Mouse (Mus musculus) embryo, embryonic 11 days (tissue): ENCODE measurements around the gene Cfap20.
"Not testable (repeated sequence)": the region's sequence is repeated elsewhere in the genome, so short reads cannot be mapped to it uniquely, and the experiment has no call there.

ENCODE experiments used
- DNase-seq: peaks from one replicate; pipeline ENCODE4 v3.0.0-alpha.2; 2015

Gene Cfap20

DNA sequence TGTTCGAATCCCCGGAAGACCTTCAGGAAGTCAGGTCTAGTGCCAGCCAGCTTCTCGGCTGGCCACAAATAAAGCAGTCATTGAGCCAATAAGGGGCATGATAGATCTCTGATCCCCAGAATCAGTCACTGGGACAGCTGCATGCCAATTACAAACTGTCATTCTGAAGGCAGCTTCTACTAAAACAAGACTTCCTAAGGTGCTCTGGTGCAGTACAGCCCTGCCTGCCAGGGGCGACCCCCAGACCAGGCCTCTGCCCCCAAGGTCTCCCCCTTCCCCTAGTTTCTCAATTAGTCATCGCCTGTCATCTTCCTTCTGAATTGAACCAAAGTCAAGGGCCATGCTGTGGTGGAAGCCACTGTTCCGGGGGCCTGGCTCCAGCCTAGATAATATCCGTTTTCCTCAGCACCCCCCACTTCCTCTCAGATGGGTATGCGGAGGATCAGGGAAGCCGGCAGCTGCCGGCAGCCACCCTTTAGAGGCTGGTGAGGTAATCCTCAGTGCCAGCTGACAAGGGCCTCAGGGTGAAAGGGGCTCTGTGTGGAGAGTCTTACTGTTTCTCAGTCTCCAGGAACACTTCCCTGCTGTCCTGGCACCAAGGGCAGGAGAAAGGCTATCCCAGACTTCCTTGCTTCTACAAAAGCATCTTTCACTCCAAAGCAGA is 23.2 kb downstream of the Cfap20 start:
- no peak for DNase-seq

GRCm38 (mm10) chr8:95409518-95409917 is 25.2 kb downstream of the Cfap20 start:
- DNase-seq: no peak

- DNase-seq: no peak
These were observed 33.6 kb downstream of the Cfap20 start for GRCm38 (mm10) chr8:95401091-95401490.

DNA sequence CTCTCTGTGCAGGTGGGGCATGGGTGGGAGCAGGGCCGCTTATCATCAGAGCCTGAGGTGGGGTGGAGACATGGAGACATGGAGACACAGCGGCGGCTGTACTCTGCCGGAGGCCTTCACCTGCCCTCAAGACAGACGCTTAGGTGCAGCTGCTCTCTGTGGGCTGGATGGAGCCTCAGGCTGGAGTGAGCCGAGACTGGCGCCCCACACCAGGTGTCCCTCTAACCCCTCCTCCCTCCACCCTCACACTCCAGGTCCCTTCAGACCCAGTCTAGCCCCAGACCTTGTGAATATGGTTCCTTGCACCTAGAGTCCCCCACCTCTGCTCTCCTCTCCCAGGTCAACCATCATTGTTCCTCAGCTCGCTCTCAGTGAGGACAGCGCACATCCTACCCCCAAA is 35.5 kb downstream of the Cfap20 start:
- DNase-seq: no peak

GRCm38 (mm10) chr8:95397201-95397600 is 37.5 kb downstream of the Cfap20 start:
- no peak for DNase-seq

DNA sequence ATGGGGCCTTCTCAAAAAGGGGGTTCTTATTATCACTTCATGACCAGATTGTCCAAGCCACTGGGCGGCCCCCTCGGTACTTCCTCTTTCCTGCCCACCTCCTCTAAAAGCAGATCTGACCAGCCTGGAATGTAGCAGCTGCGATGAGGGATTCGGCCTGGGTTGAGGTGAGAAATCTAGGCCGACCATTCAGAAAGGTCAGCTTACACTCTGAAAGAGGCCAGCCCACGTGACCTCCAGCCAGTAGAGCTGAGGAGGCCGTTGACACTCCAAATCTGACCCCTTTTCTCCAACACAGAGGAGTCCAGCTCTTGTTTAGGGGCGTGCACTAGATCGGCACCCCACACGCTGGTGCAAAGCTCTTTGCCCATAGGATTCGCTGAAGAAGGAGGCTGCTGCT is 37.9 kb downstream of the Cfap20 start:
- DNase-seq: peak; percentile 46

GRCm38 (mm10) chr8:95395186-95395918 is 39.3 kb downstream of the Cfap20 start:
- DNase-seq: no peak

GRCm38 (mm10) chr8:95392604-95393003 is 42.1 kb downstream of the Cfap20 start:
- no peak for DNase-seq

DNA sequence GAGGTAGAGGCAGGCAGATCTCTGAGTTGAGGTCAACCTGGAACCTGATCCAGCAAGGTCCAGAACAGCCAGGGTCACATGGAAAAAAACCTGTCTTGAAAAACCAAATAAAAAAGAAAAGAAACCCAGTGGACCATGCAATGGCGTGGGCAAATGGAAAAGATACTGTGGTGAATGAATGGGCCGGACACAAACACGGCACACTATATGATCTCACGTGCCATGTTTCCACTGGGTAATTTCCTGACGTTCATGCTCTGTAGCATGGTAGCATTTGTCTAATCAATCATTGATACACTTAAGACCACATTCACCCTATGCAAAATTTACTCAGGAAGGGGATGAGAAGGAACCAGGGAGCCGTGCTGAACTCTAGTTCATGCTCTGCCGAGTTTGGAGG is 43.6 kb downstream of the Cfap20 start:
- no peak for DNase-seq

DNA sequence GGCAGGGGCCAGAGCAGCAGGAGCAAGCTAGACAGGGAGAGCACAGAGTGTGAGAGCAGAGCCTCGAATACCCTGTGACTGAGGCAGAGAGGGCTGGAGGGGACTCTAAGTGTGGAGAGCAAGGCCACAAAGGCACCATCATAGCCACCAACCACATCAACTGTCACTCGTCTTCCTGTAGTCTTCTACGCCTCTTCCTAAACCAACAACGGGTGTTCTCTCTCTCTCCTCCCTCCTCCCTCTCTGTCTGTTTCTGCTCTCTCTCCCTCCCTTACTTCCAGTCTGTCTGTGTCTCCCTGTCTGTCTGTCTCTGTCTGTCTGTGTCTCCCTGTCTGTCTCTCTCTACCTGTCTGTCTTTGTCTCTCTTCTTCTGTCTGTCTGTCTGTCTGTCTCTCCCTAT is 44.4 kb downstream of the Cfap20 start:
- no peak for DNase-seq

GRCm38 (mm10) chr8:95387936-95388335 is 46.7 kb downstream of the Cfap20 start:
- no peak for DNase-seq

DNA sequence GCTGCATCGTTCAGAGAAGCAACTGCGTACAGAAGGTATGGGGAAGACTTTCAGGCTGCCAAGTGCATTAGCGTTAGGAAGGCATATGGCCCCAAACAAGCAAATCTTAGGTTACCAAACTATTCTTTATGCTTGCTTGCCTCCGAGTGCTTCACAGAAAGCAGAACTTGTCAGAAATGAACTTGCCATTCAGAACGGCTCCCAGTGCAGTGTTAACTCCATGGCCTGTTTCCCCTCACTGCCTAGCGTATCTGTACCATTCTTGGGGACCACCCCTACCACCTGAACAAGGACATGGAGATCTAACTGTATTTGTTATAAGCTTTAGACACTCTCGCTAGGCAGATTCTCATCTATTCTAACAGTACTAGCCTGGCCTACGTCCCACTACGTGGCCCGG is 47.4 kb downstream of the Cfap20 start:
- no peak for DNase-seq

- DNase-seq: no peak
These were observed 48.6 kb downstream of the Cfap20 start for GRCm38 (mm10) chr8:95386037-95386436.

DNA sequence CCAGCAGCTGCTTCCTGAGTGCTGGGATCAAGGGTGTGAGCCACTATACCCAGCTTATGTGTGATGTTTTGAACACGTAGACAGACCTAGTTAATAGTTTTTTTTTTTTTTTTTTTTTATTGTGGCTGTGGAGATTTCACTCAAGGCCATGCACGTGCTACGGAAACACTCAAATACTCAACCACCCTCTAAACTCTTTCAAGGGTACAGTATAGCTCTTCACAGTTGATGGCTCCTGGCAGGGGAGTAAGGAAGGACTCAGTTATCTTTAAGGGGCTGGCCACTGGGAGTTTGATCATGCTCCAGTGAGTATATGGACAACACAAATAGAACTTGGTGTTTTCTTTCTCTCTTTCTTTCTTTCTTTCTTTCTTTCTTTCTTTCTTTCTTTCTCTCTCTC is 50.2 kb downstream of the Cfap20 start:
- DNase-seq: no peak

DNA sequence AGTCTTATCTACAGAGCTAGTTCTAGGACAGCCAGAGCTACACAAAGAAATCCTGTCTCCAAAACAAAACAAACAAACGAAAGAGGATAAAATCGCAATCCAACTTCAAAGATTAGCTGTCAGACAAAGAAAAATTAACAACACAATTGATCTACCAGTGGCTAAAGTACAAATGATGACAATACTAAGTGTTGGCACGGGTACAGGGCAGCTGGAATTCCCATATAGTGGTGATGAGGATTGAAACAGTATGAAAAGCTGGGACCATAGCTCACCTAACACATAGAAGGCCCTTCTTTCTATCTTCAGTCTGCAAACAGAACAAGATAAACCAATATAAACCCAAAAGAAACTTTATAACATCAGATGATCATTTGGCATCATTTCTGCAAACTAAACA is 53.1 kb downstream of the Cfap20 start:
- DNase-seq: no peak

GRCm38 (mm10) chr8:95380953-95381352 is 53.7 kb downstream of the Cfap20 start:
- no peak for DNase-seq

- DNase-seq: not testable (repeated sequence)
These were observed 55.7 kb downstream of the Cfap20 start for GRCm38 (mm10) chr8:95378928-95379327.

- DNase-seq: peak; percentile 36
These were observed 56.8 kb downstream of the Cfap20 start for GRCm38 (mm10) chr8:95377863-95378291.

- DNase-seq: no peak
These were observed 57.6 kb downstream of the Cfap20 start for GRCm38 (mm10) chr8:95377101-95377500.

DNA sequence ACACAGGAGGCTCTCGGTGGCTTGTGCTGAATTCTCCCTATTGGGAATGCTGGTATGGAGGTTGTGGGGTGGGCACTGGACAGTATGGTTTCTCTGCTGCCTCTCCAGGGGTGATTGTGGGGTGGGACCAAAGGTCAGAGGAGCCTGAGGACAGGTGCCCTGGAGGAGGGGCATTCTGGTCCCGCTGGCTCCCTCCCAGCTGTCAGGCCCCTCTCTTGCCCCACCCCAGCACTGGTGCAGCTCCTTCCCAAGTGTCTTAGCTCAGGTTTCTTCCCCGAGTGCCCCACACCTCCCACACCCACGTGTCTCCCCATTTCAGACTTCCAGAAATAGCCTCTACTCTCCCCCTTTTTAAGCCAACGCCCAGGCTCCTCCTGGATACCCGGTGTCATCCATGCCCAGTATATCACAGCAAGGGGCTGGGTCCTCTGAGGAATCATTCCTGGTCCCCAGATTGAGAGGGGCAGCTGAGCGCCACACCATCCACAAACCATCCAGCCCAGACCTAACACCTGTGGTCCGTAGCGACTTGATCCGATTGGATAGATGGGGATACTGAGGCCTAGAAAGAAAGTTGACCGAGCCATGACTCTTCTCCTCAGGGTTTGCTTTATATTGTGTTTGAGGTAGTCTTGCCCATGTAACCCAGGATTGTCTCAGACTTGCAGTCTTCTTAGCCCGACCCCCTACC is 58.2 kb downstream of the Cfap20 start:
- no peak for DNase-seq

DNA sequence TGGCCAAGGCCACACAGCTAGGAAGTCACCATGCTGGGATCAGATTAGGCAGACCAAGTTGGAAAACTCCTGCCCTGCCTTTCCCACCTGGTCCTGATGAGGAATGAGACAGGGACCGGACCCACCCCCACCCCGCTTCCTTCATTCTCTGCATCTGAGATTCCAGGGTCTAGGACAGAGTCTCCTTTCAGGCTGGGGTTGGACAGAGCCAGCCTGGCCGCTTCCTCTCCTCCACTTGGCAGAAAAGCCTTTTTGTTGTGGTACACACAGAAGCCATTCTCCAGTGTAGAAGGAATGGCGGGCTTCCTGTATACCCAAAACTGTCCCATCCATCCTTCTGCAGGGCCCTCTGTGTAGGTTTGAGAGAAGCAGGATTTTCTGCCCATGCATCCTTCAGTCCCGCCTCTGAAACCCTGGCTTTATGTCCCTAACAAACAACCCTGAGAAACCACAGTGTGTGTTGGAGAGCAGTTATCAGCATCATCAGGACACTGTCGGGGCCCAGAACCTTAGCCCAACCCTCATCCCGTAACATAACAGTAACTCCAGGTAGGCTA is 59.2 kb downstream of the Cfap20 start:
- no peak for DNase-seq

DNA sequence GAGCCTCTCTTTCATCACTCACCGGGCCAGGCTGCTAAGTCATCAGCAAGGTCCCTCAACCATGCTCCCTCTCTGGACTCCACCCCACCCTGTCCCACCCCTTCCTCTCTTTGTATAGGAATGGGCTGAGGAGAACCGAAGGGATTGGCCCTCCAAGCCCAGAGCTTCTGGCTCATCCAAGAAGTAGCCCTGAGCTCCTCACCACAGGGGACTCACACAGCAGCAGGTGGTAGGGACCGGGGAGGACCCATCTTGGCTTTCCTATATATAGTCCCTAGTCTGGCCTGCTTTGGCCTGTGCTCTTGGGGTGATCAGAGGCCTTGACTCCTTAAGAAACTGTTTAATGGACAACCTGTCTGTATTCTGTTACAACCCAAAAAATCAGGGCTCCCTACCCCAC is 60.2 kb downstream of the Cfap20 start:
- no peak for DNase-seq

- no peak for DNase-seq
These were observed 61.2 kb downstream of the Cfap20 start for GRCm38 (mm10) chr8:95373389-95374002.
